Mouse (Mus musculus): ENCODE measurements around the gene Rnf43.

The Rnf43 gene

GRCm38 (mm10) chr11:87748132-87749119 lies 85.9 kb downstream of the Rnf43 start:
- DNase-seq, result peak; percentile 67

GRCm38 (mm10) chr11:87749192-87750042 lies 86.9 kb downstream of the Rnf43 start:
- DNase-seq, result peak; percentile 81

GRCm38 (mm10) chr11:87750043-87750421 lies 87.5 kb downstream of the Rnf43 start:
- no peak for DNase-seq

- no peak for DNase-seq
Observed at GRCm38 (mm10) chr11:87750521-87750920, 88.0 kb downstream of the Rnf43 start.

- DNase-seq, result no peak
Observed at GRCm38 (mm10) chr11:87751031-87751430, 88.5 kb downstream of the Rnf43 start.

GRCm38 (mm10) chr11:87751491-87751966 lies 89.0 kb downstream of the Rnf43 start:
- peak; percentile 27 for DNase-seq

GRCm38 (mm10) chr11:87752307-87752706 lies 89.8 kb downstream of the Rnf43 start:
- no peak for DNase-seq

GRCm38 (mm10) chr11:87753255-87753654 lies 90.7 kb downstream of the Rnf43 start:
- no peak for DNase-seq

- DNase-seq, result no peak
Observed at GRCm38 (mm10) chr11:87753891-87754501, 91.5 kb downstream of the Rnf43 start.

- peak; percentile 44 for DNase-seq
Observed at GRCm38 (mm10) chr11:87754603-87755002, 92.1 kb downstream of the Rnf43 start.

- DNase-seq, result peak; percentile 76
Observed at GRCm38 (mm10) chr11:87755360-87756017, 93.0 kb downstream of the Rnf43 start.

- peak; percentile 39 for DNase-seq
Observed at GRCm38 (mm10) chr11:87756251-87756820, 93.8 kb downstream of the Rnf43 start.

GRCm38 (mm10) chr11:87757001-87757954 lies 94.8 kb downstream of the Rnf43 start:
- DNase-seq, result no peak

- DNase-seq, result no peak
Observed at GRCm38 (mm10) chr11:87758161-87758911, 95.8 kb downstream of the Rnf43 start.

- DNase-seq, result no peak
Observed at GRCm38 (mm10) chr11:87758957-87759608, 96.6 kb downstream of the Rnf43 start.

- peak; percentile 43 for DNase-seq
Observed at GRCm38 (mm10) chr11:87759609-87760005, 97.1 kb downstream of the Rnf43 start.

GRCm38 (mm10) chr11:87760301-87761081 lies 98.0 kb downstream of the Rnf43 start, which contains the start of gene Tspoap1:
Gene Tspoap1 (plus strand): TSS chr11:87760541.
- DNase-seq, result no peak

- DNase-seq, result no peak
Observed at GRCm38 (mm10) chr11:87761181-87761721, 98.7 kb downstream of the Rnf43 start.

Measured in lung, postnatal 10 days (tissue).